Mouse (Mus musculus) c-Kit-negative CD71-positive TER-119-positive erythroid progenitor cells, embryonic 14.5 days (primary cell): ENCODE data around the gene Gm1979.
"Not testable (repeated sequence)": the region's sequence is repeated elsewhere in the genome, so short reads cannot be mapped to it uniquely, and the experiment has no call there.

Experiments
- DNase-seq: peaks from one replicate; pipeline ENCODE4 v3.0.0-alpha.2; 2013; ENCODE audit warnings: low read depth, low spot score

Gene Gm1979

DNA sequence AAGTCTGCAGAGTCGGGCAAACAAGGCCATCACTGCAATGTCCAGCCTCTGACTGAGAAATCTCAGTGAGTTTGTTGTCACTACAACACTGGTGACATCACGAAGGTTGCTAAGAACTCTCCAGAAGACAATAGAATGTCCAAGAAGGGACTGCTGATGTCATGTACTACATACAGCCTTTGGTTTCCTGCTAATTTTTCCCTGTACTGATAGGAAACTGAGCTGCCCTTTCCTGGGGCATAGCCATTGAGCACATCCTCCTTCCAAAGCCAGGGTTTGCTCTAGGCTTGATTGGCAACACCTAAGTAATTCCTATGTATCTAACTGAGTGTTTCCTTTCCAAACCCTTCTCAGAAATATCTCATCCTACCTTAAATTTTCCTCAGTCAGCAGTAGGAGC lies at the start of gene Gm1979:
Gm1979 (minus strand) TSS at position 101 of the 400 bp plus-strand sequence.
- not testable (repeated sequence) for DNase-seq

DNA sequence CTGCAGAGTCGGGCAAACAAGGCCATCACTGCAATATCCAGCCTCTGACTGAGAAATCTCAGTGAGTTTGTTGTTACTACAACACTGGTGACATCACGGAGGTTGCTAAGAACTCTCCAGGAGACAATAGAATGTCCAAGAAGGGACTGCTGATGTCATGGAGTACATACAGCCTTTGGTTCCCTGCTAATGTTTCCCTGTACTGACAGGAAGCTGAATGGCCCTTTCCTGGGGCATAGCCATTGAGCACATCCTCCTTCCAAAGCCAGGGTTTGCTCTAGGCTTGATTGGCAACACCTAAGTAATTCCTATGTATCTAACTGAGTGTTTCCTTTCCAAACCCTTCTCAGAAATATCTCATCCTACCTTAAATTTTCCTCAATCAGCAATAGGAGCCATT lies 34.9 kb upstream of the Gm1979 start, which contains the start of gene Speer4a:
Speer4a (minus strand) TSS at position 101 of the 400 bp plus-strand sequence.
- not testable (repeated sequence) for DNase-seq

DNA sequence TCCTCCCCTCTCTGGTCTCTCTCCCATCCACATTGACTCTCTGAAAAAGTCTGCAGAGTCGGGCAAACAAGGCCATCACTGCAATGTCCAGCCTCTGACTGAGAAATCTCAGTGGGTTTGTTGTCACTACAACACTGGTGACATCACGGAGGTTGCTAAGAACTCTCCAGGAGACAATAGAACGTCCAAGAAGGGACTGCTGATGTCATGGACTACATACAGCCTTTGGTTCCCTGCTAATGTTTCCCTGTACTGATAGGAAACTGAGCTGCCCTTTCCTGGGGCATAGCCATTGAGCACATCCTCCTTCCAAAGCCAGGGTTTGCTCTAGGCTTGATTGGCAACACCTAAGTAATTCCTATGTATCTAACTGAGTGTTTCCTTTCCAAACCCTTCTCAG lies 18.2 kb upstream of the Gm1979 start, which contains the start of gene Gm5862:
Gm5862 (minus strand) TSS at position 101 of the 400 bp plus-strand sequence.
- not testable (repeated sequence) for DNase-seq

DNA sequence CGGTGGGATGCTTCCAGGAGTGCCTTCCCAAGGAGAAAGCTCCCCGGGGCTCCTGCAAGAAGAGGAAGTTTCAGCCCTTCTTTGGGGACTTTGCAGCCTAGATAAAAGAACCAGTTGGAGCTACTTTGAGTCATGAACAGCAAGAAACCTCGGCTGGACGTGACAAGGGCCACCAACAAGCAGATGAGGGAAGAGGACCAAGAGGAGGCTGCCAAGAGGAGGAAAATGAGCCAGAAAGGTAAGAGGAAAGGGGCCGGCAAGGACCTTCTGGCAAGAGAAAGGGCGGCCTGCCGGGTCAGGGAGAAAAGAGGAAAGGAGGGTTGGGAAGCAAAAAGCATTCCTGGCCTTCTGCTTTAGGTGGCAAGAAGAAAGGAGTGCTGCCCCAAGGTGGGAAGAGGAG lies 3.1 kb upstream of the Gm1979 start:
- not testable (repeated sequence) for DNase-seq

DNA sequence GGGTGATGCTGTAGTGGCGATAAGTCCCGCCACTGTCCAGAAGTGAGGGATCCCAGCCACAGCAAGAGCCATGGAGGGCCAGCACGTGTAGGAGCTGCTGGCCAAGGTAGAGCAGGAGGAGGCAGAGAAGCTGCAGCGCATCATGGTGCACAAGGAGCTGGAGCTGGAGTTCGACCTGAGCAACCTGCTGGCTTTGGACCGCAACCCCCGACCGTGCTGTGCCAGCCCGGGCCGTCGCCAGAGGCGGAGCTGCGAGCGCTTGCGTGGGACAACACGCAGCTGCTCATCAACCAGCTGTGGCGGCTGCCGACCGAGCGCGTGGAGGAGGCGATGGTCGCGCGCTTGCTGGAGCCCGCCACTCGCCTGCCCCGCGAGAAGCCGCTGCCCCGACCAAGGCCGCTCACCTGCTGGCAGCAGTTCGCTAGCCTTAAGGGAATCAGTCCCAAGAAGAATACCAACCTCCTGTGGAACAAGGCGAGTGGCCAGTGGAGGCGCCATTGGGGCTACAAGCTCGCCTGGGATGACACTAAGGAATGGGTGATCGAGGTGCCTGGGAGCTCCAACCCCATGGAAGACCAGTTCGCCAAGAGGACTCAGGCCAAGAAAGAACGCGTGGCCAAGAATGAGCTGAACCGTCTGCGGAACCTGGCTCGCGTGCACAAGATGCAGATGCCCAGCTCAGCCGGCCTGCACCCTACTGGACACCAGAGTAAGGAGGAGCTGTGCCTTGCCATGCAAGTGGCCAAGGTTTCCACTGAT lies 2.5 kb upstream of the Gm1979 start:
- not testable (repeated sequence) for DNase-seq

DNA sequence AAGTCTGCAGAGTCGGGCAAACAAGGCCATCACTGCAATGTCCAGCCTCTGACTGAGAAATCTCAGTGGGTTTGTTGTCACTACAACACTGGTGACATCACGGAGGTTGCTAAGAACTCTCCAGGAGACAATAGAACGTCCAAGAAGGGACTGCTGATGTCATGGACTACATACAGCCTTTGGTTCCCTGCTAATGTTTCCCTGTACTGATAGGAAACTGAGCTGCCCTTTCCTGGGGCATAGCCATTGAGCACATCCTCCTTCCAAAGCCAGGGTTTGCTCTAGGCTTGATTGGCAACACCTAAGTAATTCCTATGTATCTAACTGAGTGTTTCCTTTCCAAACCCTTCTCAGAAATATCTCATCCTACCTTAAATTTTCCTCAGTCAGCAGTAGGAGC lies 16.0 kb downstream of the Gm1979 start, which contains the start of gene Gm21698:
Gm21698 (minus strand) TSS at position 101 of the 400 bp plus-strand sequence.
- DNase-seq = not testable (repeated sequence)

DNA sequence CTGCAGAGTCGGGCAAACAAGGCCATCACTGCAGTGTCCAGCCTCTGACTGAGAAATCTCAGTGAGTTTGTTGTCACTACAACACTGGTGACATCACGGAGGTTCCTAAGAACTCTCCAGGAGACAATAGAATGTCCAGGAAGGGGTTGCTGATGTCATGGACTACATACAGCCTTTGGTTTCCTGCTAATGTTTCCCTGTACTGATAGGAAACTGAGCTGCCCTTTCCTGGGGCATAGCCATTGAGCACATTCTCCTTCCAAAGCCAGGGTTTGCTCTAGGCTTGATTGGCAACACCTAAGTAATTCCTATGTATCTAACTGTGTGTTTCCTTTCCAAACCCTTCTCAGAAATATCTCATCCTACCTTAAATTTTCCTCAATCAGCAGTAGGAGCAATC lies 32.0 kb downstream of the Gm1979 start, which contains the start of gene Gm21680:
Gm21680 (minus strand) TSS at position 101 of the 400 bp plus-strand sequence.
- DNase-seq = not testable (repeated sequence)

DNA sequence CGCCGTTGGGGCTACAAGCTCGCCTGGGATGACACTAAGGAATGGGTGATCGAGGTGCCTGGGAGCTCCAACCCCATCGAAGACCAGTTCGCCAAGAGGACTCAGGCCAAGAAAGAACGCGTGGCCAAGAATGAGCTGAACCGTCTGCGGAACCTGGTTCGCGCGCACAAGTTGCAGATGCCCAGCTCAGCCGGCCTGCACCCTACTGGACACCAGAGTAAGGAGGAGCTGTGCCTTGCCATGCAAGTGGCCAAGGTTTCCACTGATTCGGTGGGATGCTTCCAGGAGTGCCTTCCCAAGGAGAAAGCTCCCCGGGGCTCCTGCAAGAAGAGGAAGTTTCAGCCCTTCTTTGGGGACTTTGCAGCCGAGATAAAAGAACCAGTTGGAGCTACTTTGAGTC lies 47.5 kb downstream of the Gm1979 start:
- DNase-seq = not testable (repeated sequence)

DNA sequence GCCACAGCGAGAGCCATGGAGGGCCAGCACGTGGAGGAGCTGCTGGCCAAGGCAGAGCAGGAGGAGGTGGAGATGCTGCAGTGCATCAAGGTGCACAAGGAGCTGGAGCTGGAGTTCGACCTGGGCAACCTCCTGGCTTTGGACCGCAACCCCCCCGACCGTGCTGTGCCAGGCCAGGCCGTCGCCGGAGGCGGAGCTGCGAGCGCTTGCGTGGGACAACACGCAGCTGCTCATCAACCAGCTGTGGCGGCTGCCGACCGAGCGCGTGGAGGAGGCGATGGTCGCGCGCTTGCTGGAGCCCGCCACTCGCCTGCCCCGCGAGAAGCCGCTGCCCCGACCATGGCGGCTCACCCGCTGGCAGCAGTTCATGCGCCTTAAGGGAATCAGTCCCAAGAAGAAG lies 48.0 kb downstream of the Gm1979 start:
- DNase-seq = not testable (repeated sequence)

DNA sequence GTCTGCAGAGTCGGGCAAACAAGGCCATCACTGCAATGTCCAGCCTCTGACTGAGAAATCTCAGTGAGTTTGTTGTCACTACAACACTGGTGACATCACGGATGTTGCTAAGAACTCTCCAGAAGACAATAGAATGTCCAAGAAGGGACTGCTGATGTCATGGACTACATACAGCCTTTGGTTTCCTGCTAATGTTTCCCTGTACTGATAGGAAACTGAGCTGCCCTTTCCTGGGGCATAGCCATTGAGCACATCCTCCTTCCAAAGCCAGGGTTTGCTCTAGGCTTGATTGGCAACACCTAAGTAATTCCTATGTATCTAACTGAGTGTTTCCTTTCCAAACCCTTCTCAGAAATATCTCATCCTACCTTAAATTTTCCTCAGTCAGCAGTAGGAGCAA lies 50.3 kb downstream of the Gm1979 start, which contains the start of gene Gm21671:
Gm21671 (minus strand) TSS at position 101 of the 400 bp plus-strand sequence.
- DNase-seq = not testable (repeated sequence)
